In genomic region chr7:87277225-87277624, GRCm38 (mm10) we compare ENCODE assay signal across 8 mouse cellular contexts. TPM values are rescaled to one million over a fixed set of nuclear protein-coding genes. Genes with fewer than 3 reads are reported as not detected.
A peak's percentile ranks its signal among the peaks of the same experiment; 100 is the strongest.
DNase-seq lines count a peak whose midpoint lies in the region; ATAC-seq and TF ChIP-seq lines count a peak whose summit lies in the region.

No protein-coding gene starts in this region.

- no peak overlapping the region for H3K4me2 ChIP-seq in hindbrain, embryonic 11.5 days (replicated peaks; ENCODE audit: low read depth, low read length)
- no peak overlapping the region for H3K4me2 ChIP-seq in hindbrain, embryonic 13.5 days
- no peak overlapping the region for H3K4me2 ChIP-seq in limb, embryonic 14.5 days (replicated peaks; ENCODE audit: low read depth, low read length, severe bottlenecking)

- peak; percentile 59 for DNase-seq in hindbrain, embryonic 11.5 days (ENCODE audit: low spot score)
- DNase-seq in brain, adult 2 months (ENCODE audit: low read depth, low spot score): peak; percentile 66
- peak; percentile 9 to 13 for DNase-seq in heart, postnatal 36 days
- peak; percentile 64 for DNase-seq in limb, embryonic 14.5 days (ENCODE audit: low spot score)
- DNase-seq in c-Kit-positive CD71-positive TER-119-positive erythroid progenitor cells, embryonic 14.5 days (ENCODE audit: low spot score): no peak
- DNase-seq in testis, postnatal 10 days (ENCODE audit: low spot score): no peak

- no peak for TF ChIP-seq POLR2A in limb, embryonic 14.5 days (IDR thresholded peaks at IDR 0.05; ENCODE audit: borderline replicate concordance, extremely low read depth, insufficient read depth, insufficient read length)

- ATAC-seq in hindbrain, embryonic 11.5 days (ENCODE audit: low FRiP score): peak; percentile 54; the same call in 1 of the 2 replicates
- no peak for ATAC-seq in hindbrain, embryonic 13.5 days (ENCODE audit: low FRiP score)
- ATAC-seq in limb, embryonic 14.5 days (ENCODE audit: low FRiP score, low read depth): no peak

- no peaks in the 10 kb centered on the region for H3K9me3 ChIP-seq in hindbrain, embryonic 11.5 days (ENCODE audit: control insufficient read depth, low read length)
- no peaks in the 10 kb centered on the region for H3K9me3 ChIP-seq in hindbrain, embryonic 13.5 days
- H3K9me3 ChIP-seq in E14TG2a.4 (ENCODE audit: low read length): no peaks in the 10 kb centered on the region
- no peaks in the 10 kb centered on the region for H3K9me3 ChIP-seq in limb, embryonic 14.5 days (ENCODE audit: control insufficient read depth, low read length)

- TF ChIP-seq CTCF in E14TG2a.4 (conservative IDR thresholded peaks at IDR 0.05; ENCODE audit: low read length): peak; percentile 45

- H3K4me3 ChIP-seq in hindbrain, embryonic 11.5 days (ENCODE audit: low read depth, low read length): no peak overlapping the region
- H3K4me3 ChIP-seq in hindbrain, embryonic 13.5 days: no peak overlapping the region
- no peak overlapping the region for H3K4me3 ChIP-seq in E14TG2a.4 (replicated peaks; ENCODE audit: low read length)
- H3K4me3 ChIP-seq in limb, embryonic 14.5 days (replicated peaks; ENCODE audit: low read length): no peak overlapping the region

- intact Hi-C loops in heart, postnatal 36 days (cut with DNase I): loop anchor here (2.0 kb wide), 1 partner anchor 162 kb away; no protein-coding TSS in a partner anchor

- no peaks in the 10 kb centered on the region for H3K4me1 ChIP-seq in hindbrain, embryonic 11.5 days (replicated peaks; ENCODE audit: control insufficient read depth, insufficient read depth, low read length)
- H3K4me1 ChIP-seq in hindbrain, embryonic 13.5 days (replicated peaks): no peaks in the 10 kb centered on the region
- H3K4me1 ChIP-seq in E14TG2a.4 (replicated peaks; ENCODE audit: low read depth, low read length): no peaks in the 10 kb centered on the region
- no peaks in the 10 kb centered on the region for H3K4me1 ChIP-seq in limb, embryonic 14.5 days (ENCODE audit: control insufficient read depth, insufficient read depth, low read length)

- H3K9ac ChIP-seq in hindbrain, embryonic 11.5 days (ENCODE audit: low read depth, low read length): no peak overlapping the region
- no peak overlapping the region for H3K9ac ChIP-seq in hindbrain, embryonic 13.5 days
- no peak overlapping the region for H3K9ac ChIP-seq in limb, embryonic 14.5 days (ENCODE audit: low read depth, low read length, severe bottlenecking)

- H3K27ac ChIP-seq in hindbrain, embryonic 11.5 days (ENCODE audit: low read depth, low read length): no peak overlapping the region
- no peak overlapping the region for H3K27ac ChIP-seq in hindbrain, embryonic 13.5 days
- no peak overlapping the region for H3K27ac ChIP-seq in limb, embryonic 14.5 days (replicated peaks; ENCODE audit: low read depth, low read length)

- H3K36me3 ChIP-seq in hindbrain, embryonic 11.5 days (ENCODE audit: control insufficient read depth, insufficient read depth, low read length): no peaks in the 10 kb centered on the region
- no peaks in the 10 kb centered on the region for H3K36me3 ChIP-seq in hindbrain, embryonic 13.5 days
- H3K36me3 ChIP-seq in E14TG2a.4 (ENCODE audit: insufficient read depth, low read length): no peaks in the 10 kb centered on the region
- H3K36me3 ChIP-seq in limb, embryonic 14.5 days (ENCODE audit: control insufficient read depth, insufficient read depth, low read length): no peaks in the 10 kb centered on the region

- 3% methylated on average over 1 of the region's 1 CpGs for WGBS in hindbrain, embryonic 11.5 days
- 6% methylated on average over 1 of the region's 1 CpGs for WGBS in hindbrain, embryonic 13.5 days
- WGBS in limb, embryonic 14.5 days: 3% methylated on average over 1 of the region's 1 CpGs

- no peaks in the 10 kb centered on the region for H3K27me3 ChIP-seq in hindbrain, embryonic 11.5 days (ENCODE audit: control insufficient read depth, insufficient read depth, low read length)
- no peaks in the 10 kb centered on the region for H3K27me3 ChIP-seq in hindbrain, embryonic 13.5 days
- H3K27me3 ChIP-seq in E14TG2a.4 (ENCODE audit: insufficient read depth, low read length): no peaks in the 10 kb centered on the region
- no peaks in the 10 kb centered on the region for H3K27me3 ChIP-seq in limb, embryonic 14.5 days (ENCODE audit: control insufficient read depth, insufficient read depth, low read length)

RNA-seq across cellular contexts. Expression of gene Nox4, which starts 31.3 kb away (rescaled TPM):
- 3.0 and 4.1 TPM in 2 replicates for polyA plus RNA-seq in hindbrain, embryonic 11.5 days (2014; fragmentation: Nextera tagmentation; extraction: Ambion mirVana)
- 2.8 and 2.9 TPM in 2 replicates for polyA plus RNA-seq in hindbrain, embryonic 13.5 days (2015; fragmentation: Nextera tagmentation; extraction: Ambion mirVana)
- total RNA-seq in heart, postnatal 36 days (2021): 1 to 10 TPM; 1.1 to 1.7 TPM
- polyA plus RNA-seq in limb, embryonic 14.5 days (2012; rRNA removed): 4.1 and 4.9 TPM in 2 replicates
- 5.7 and 6.2 TPM in 2 replicates for polyA plus RNA-seq in limb, embryonic 14.5 days (2014; fragmentation: Nextera tagmentation; extraction: Ambion mirVana)

Comparison
In these comparisons a context has a peak if more than half of its experiments do, and no peak if none do; other contexts are left out.
1. DNase-seq: peak in hindbrain, embryonic 11.5 days (single experiment), brain, adult 2 months (single experiment), heart, postnatal 36 days (2 of 2) and limb, embryonic 14.5 days (single experiment); none in c-Kit-positive CD71-positive TER-119-positive erythroid progenitor cells, embryonic 14.5 days (single experiment) and testis, postnatal 10 days (single experiment).